Mouse (Mus musculus): ENCODE data around the gene Ube2d3.

DNA sequence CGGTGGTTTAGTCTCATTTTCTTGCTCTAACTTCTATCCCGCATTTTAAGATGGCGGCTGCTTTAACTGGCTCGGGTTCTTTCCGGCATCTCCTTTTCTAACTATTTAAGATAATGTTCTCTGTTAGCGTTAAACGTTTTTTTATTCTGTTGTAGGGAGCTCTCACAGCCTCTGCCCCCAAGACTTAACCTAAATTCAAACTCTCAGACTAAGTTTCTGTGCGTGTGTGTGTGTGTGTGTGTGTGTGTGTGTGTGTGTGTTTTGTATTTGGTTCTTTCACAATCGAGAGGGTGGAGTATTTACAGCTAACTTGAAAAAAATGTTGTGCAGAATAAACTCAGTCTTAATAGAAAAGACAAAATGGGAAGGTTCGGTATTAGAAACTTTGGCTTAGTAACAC lies 2.7 kb downstream of the Ube2d3 start:
- TF ChIP-seq MAX (IDR thresholded peaks at IDR 0.05; ENCODE audit: low read depth) = no peak
- TF ChIP-seq TCF12 (IDR thresholded peaks at IDR 0.05; ENCODE audit: insufficient read depth, poor library complexity, severe bottlenecking) = no peak
- TF ChIP-seq CEBPB (IDR thresholded peaks at IDR 0.05; ENCODE audit: insufficient read depth, poor library complexity, severe bottlenecking) = 0 out of 2 replicates have a peak, but pooled peaks have one; percentile 22
- TF ChIP-seq POLR2A (IDR thresholded peaks at IDR 0.05; ENCODE audit: insufficient read length, low read depth) = no peak
- TF ChIP-seq USF1 (IDR thresholded peaks at IDR 0.05; ENCODE audit: low read depth) = no peak
- no peak for TF ChIP-seq MYOG (IDR thresholded peaks at IDR 0.05; ENCODE audit: control insufficient read depth in 1 of 3, insufficient read depth in 1 of 3, insufficient read length in 2 of 3, low read depth in 2 of 3)
- no peak for TF ChIP-seq MYOD1 (IDR thresholded peaks at IDR 0.05; ENCODE audit: control insufficient read depth in 1 of 3, insufficient read length in 2 of 3, low read depth in 2 of 3)

All from myocyte (in vitro differentiated cells).